Mouse (Mus musculus) G1E (cell line): ENCODE measurements around the gene Snrpg.

Experiments used
- CTCF ChIP-seq: IDR thresholded peaks from 2 replicates; pipeline ENCODE4 v1.5.1; 2012; ENCODE audit warnings: low read depth, low read length, inconsistent platforms, mixed read lengths
- GATA1 ChIP-seq: IDR thresholded peaks from 2 replicates; pipeline ENCODE4 v1.6.1; 2012; ENCODE audit warnings: borderline replicate concordance, low read length, inconsistent platforms, mixed read lengths
- GATA2 ChIP-seq: IDR thresholded peaks from 2 replicates; pipeline ENCODE4 v1.6.1; 2012; ENCODE audit warnings: low read depth, low read length, inconsistent platforms, borderline replicate concordance
- POLR2AphosphoS5 ChIP-seq: IDR thresholded peaks from 2 replicates; pipeline ENCODE4 v1.6.1; 2012; ENCODE audit warnings: low read depth, low read length, inconsistent platforms; ENCODE audit not compliant: insufficient replicate concordance
- TAL1 ChIP-seq: conservative IDR thresholded peaks from 2 replicates; pipeline ENCODE4 v1.6.1; 2012; ENCODE audit warnings: low read depth, low read length, inconsistent platforms, mixed read lengths

DNA sequence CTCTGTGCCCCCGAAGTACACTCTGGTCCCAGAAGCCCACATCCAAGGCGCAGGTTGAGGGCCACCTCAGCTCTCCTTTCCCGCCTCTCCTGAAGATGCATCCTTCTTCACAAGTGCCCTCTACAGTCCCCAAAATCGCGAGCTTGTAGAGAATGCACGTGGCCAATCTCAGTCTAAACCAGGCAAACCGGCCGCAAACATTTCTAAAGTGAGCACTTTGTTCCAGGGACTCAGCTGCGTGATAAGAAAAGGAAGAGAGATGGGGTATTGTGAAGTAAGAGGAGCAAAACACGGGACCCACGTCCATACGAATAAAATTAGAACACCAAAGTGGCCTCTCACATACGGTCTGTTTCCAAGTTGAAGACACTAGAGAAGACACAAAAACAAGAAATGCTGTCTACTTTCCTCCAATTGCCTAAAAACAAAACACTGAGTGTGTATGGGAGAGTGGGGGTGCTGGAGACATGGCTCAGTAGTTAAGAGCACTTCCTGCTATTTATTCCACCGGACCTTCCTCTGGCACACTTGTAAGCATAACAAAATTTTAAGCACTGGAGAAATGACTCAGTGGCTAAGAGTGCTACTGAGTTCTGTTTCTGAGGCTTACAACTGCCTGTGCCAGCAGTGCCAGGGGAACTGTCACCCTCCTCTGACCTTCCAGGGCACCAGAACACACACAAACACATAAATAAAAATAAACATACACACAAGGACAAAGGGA is 26.3 kb downstream of the Snrpg start:
- TF ChIP-seq CTCF (no peak), GATA2 (no peak), GATA1 (no peak), TAL1 (no peak), POLR2AphosphoS5 (no peak)
